Mouse (Mus musculus): Measurements from ENCODE around the gene Oas1g. TPM values are rescaled to one million over a fixed set of nuclear protein-coding genes. Genes with fewer than 3 reads are reported as not detected.

Gene Oas1g
- polyA plus RNA-seq (2012): 2.8 and 5.4 TPM in 2 replicates

GRCm38 (mm10) chr5:120887413-120887812, at the start of gene Oas1g:
Gene Oas1g, minus strand, starts transcription at chr5:120887613.

GRCm38 (mm10) chr5:120914204-120914603, 26.8 kb upstream of the Oas1g start, which contains the start of gene Oas1d:
Gene Oas1d, plus strand, starts transcription at chr5:120914536.

GRCm38 (mm10) chr5:120906791-120907733, 19.6 kb upstream of the Oas1g start, which contains the start of gene Oas1a:
Gene Oas1a, minus strand, starts transcription at chr5:120907521.

GRCm38 (mm10) chr5:120861121-120861520, 26.3 kb downstream of the Oas1g start, which contains the start of gene Oas1h:
Gene Oas1h, plus strand, starts transcription at chr5:120861421.

GRCm38 (mm10) chr5:120847067-120847466, 40.3 kb downstream of the Oas1g start, which contains the start of gene Oas1f:
Gene Oas1f, plus strand, starts transcription at chr5:120847367.

Other genes with a start within 250 kb of the Oas1g start
- gene Rasal1, start 238.8 kb downstream of the Oas1g start, polyA plus RNA-seq (2012): 0.73 and 1.3 TPM in 2 replicates
- 0.38 and 1.0 TPM in 2 replicates for gene Dtx1, start 175.7 kb downstream of the Oas1g start, polyA plus RNA-seq (2012)
- 0.39 and 0.81 TPM in 2 replicates for gene Oas2, start 137.8 kb downstream of the Oas1g start, polyA plus RNA-seq (2012)
- 6.6 and 10.7 TPM in 2 replicates for gene Oas3, start 110.0 kb downstream of the Oas1g start, polyA plus RNA-seq (2012)
- not detected in 2 replicates for gene Oas1e, start 92.1 kb downstream of the Oas1g start, polyA plus RNA-seq (2012)
- 0.17 and 0.30 TPM in 2 replicates for gene Oas1c, start 75.1 kb downstream of the Oas1g start, polyA plus RNA-seq (2012)
- not detected in 2 replicates for gene Oas1f, start 40.2 kb downstream of the Oas1g start, polyA plus RNA-seq (2012)
- gene Oas1h, start 26.2 kb downstream of the Oas1g start, polyA plus RNA-seq (2012): not detected in 2 replicates
- gene Oas1a, start 19.9 kb upstream of the Oas1g start, polyA plus RNA-seq (2012): 20.4 and 23.7 TPM in 2 replicates
- not detected in 2 replicates for gene Oas1d, start 26.9 kb upstream of the Oas1g start, polyA plus RNA-seq (2012)
- gene Rph3a, start 122.5 kb upstream of the Oas1g start, polyA plus RNA-seq (2012): 0.03 and 0.05 TPM in 2 replicates